Mouse (Mus musculus): ENCODE results near the gene Phf14. TPM values are rescaled to one million over a fixed set of nuclear protein-coding genes. Genes with fewer than 3 reads are reported as not detected.

Phf14 gene
- total and polyA plus RNA-seq, 2 experiments from 2014 or later: 34.4 to 42.2 TPM

DNA sequence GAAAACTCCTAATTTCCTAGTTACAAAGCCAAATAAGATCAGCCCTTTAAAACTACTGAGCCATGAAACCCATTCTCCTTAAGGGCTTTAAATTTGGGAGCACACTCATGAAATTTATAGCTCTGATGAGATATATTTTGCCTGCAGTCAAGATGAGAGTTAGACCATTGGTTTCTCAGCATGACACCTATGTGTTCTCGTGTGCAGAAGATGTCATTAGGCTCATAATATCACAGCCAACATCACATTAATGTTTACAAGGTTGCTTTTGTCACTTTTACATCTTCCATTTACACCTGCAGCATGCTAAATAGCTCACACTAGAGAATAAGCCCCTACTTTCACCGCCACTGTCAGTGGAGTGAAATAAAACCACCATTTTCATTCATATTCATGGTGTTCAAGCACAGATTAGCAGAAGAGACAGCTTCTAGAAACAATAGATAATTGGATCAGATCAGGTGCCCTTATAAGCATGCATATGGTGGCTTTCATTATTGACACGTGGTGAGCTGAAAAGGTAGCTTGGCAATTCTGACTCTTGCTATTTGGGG lies 181.9 kb downstream of the Phf14 start:
- H3K9ac ChIP-seq (replicated peaks; ENCODE audit: low read depth, low read length): no peak overlapping the region
- no peaks in the 10 kb centered on the region for H3K27me3 ChIP-seq (ENCODE audit: control insufficient read depth, insufficient read depth, low read length)
- H3K4me2 ChIP-seq (ENCODE audit: low read depth, low read length): no peak overlapping the region
- TF ChIP-seq EP300 (IDR thresholded peaks at IDR 0.05; ENCODE audit: low read depth): no peak
- TF ChIP-seq CTCF (IDR thresholded peaks at IDR 0.05; ENCODE audit: low read depth): no peak
- H3K27ac ChIP-seq (ENCODE audit: low read depth): no peak overlapping the region
- H3K4me1 ChIP-seq (ENCODE audit: control insufficient read depth, insufficient read depth): no peaks in the 10 kb centered on the region
- ATAC-seq (ENCODE audit: insufficient read depth, low read depth) (no peak), DNase-seq (ENCODE audit: low spot score) (no peak)
- WGBS: 68% methylated on average over 3 of the region's 3 CpGs
- H3K4me3 ChIP-seq (ENCODE audit: low read depth, low read length): no peak overlapping the region
- no peaks in the 10 kb centered on the region for H3K9me3 ChIP-seq (replicated peaks; ENCODE audit: control insufficient read depth, low read length)
- no peaks in the 10 kb centered on the region for H3K36me3 ChIP-seq (replicated peaks; ENCODE audit: control insufficient read depth, insufficient read depth, low read length)

- Histone ChIP-seq H3K4me1 (ENCODE audit: control insufficient read depth, insufficient read depth) (no peaks in the 10 kb centered on the region), H3K4me3 (ENCODE audit: low read depth, low read length) (no peak overlapping the region), H3K27ac (ENCODE audit: low read depth) (no peak overlapping the region), H3K9me3 (replicated peaks; ENCODE audit: control insufficient read depth, low read length) (no peaks in the 10 kb centered on the region), H3K9ac (replicated peaks; ENCODE audit: low read depth, low read length) (no peak overlapping the region), H3K36me3 (replicated peaks; ENCODE audit: control insufficient read depth, insufficient read depth, low read length) (no peaks in the 10 kb centered on the region), H3K27me3 (ENCODE audit: control insufficient read depth, insufficient read depth, low read length) (no peaks in the 10 kb centered on the region), H3K4me2 (ENCODE audit: low read depth, low read length) (no peak overlapping the region)
- TF ChIP-seq CTCF (IDR thresholded peaks at IDR 0.05; ENCODE audit: low read depth): no peak
- no peak for TF ChIP-seq EP300 (IDR thresholded peaks at IDR 0.05; ENCODE audit: low read depth)
- WGBS: 77% methylated on average over 1 of the region's 1 CpGs
- ATAC-seq (ENCODE audit: insufficient read depth, low read depth) (no peak), DNase-seq (ENCODE audit: low spot score) (no peak)
Observed at GRCm38 (mm10) chr6:12095716-12096115, 188.1 kb downstream of the Phf14 start.

DNA sequence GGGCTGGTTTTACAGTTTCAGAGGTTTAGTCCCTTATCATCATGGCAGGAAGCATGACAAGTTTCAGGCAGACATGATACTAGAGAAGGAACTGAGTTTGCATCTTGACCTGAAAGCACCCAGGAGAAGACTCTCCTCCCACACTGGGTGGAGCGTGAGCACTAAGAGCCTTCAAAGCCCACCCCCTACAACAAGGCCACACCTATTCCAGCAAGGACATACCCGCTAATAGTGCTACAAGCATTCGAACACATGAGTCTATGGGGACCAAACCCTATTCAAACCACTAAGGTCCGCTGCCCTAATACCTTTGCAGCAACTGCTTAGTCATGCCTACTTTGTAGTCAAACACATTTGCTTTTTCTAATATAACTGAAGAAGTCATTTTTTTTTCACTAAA lies 189.5 kb downstream of the Phf14 start:
- WGBS: 55% methylated on average over 4 of the region's 4 CpGs
- Histone ChIP-seq H3K9ac (replicated peaks; ENCODE audit: low read depth, low read length) (no peak overlapping the region), H3K27ac (ENCODE audit: low read depth) (no peak overlapping the region), H3K9me3 (replicated peaks; ENCODE audit: control insufficient read depth, low read length) (no peaks in the 10 kb centered on the region), H3K4me3 (ENCODE audit: low read depth, low read length) (no peak overlapping the region), H3K36me3 (replicated peaks; ENCODE audit: control insufficient read depth, insufficient read depth, low read length) (no peaks in the 10 kb centered on the region), H3K4me1 (ENCODE audit: control insufficient read depth, insufficient read depth) (no peaks in the 10 kb centered on the region), H3K4me2 (ENCODE audit: low read depth, low read length) (no peak overlapping the region), H3K27me3 (ENCODE audit: control insufficient read depth, insufficient read depth, low read length) (no peaks in the 10 kb centered on the region)
- no peak for TF ChIP-seq CTCF (IDR thresholded peaks at IDR 0.05; ENCODE audit: low read depth)
- no peak for TF ChIP-seq EP300 (IDR thresholded peaks at IDR 0.05; ENCODE audit: low read depth)
- ATAC-seq (ENCODE audit: insufficient read depth, low read depth): no peak
- no peak for DNase-seq (ENCODE audit: low spot score)

DNA sequence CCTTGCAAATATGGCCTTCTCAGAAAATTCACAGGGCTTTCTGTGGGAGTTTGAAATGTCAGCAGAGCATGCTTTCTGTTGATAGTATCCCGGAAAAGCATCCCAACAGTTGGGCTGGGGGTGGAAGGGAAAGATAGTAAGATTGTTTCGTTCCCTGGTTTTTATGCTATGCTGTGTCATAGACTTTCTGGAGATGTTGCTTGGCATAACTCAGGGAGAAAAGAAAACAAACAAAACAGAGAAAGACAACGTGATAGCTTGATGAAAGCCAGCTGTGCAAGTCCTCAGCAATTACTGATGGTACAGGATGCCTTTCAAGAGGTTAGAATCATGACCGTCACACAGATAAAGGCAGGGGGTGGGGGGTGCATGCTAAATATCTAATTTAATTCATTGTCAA lies 197.5 kb downstream of the Phf14 start:
- H3K36me3 ChIP-seq (replicated peaks; ENCODE audit: control insufficient read depth, insufficient read depth, low read length): no peaks in the 10 kb centered on the region
- H3K27me3 ChIP-seq (ENCODE audit: control insufficient read depth, insufficient read depth, low read length): no peaks in the 10 kb centered on the region
- H3K9me3 ChIP-seq (replicated peaks; ENCODE audit: control insufficient read depth, low read length): no peaks in the 10 kb centered on the region
- H3K4me3 ChIP-seq (ENCODE audit: low read depth, low read length): no peak overlapping the region
- no peak for DNase-seq (ENCODE audit: low spot score)
- no peak overlapping the region for H3K4me2 ChIP-seq (ENCODE audit: low read depth, low read length)
- no peak for TF ChIP-seq CTCF (IDR thresholded peaks at IDR 0.05; ENCODE audit: low read depth)
- no peak for TF ChIP-seq EP300 (IDR thresholded peaks at IDR 0.05; ENCODE audit: low read depth)
- no peak for ATAC-seq (ENCODE audit: insufficient read depth, low read depth)
- 32% methylated on average over 4 of the region's 4 CpGs for WGBS
- H3K27ac ChIP-seq (ENCODE audit: low read depth): no peak overlapping the region
- H3K4me1 ChIP-seq (ENCODE audit: control insufficient read depth, insufficient read depth): no peaks in the 10 kb centered on the region
- H3K9ac ChIP-seq (replicated peaks; ENCODE audit: low read depth, low read length): no peak overlapping the region

DNA sequence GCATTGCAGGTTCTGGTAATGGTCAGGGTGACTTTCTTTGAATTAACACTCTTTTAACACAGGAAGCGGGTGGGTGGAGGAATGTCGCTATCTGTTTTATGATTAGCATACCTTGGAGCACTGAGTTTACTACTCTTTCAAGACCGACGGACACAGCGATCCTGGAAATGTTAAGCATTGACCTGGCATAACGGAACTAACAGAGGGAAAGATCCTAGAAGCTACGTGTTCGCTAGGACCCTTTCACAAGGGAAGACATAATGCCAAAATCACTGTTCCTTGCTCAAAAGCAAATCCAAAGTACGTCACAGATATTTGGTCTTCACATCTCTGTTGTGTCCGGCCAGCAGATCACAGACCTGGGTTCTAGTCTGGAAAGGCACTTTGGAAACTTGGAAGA lies 199.7 kb downstream of the Phf14 start:
- H3K4me3 ChIP-seq (ENCODE audit: low read depth, low read length): no peak overlapping the region
- no peaks in the 10 kb centered on the region for H3K4me1 ChIP-seq (ENCODE audit: control insufficient read depth, insufficient read depth)
- no peaks in the 10 kb centered on the region for H3K36me3 ChIP-seq (replicated peaks; ENCODE audit: control insufficient read depth, insufficient read depth, low read length)
- H3K4me2 ChIP-seq (ENCODE audit: low read depth, low read length): no peak overlapping the region
- ATAC-seq (ENCODE audit: insufficient read depth, low read depth) (no peak), DNase-seq (ENCODE audit: low spot score) (no peak)
- no peaks in the 10 kb centered on the region for H3K9me3 ChIP-seq (replicated peaks; ENCODE audit: control insufficient read depth, low read length)
- no peak overlapping the region for H3K27ac ChIP-seq (ENCODE audit: low read depth)
- H3K9ac ChIP-seq (replicated peaks; ENCODE audit: low read depth, low read length): no peak overlapping the region
- H3K27me3 ChIP-seq (ENCODE audit: control insufficient read depth, insufficient read depth, low read length): no peaks in the 10 kb centered on the region
- TF ChIP-seq CTCF (IDR thresholded peaks at IDR 0.05; ENCODE audit: low read depth) (no peak), EP300 (IDR thresholded peaks at IDR 0.05; ENCODE audit: low read depth) (no peak)
- WGBS: 48% methylated on average over 10 of the region's 10 CpGs

GRCm38 (mm10) chr6:12107786-12108185 lies 200.2 kb downstream of the Phf14 start:
- H3K9me3 ChIP-seq (replicated peaks; ENCODE audit: control insufficient read depth, low read length): no peaks in the 10 kb centered on the region
- no peak overlapping the region for H3K27ac ChIP-seq (ENCODE audit: low read depth)
- H3K4me2 ChIP-seq (ENCODE audit: low read depth, low read length): no peak overlapping the region
- H3K27me3 ChIP-seq (ENCODE audit: control insufficient read depth, insufficient read depth, low read length): no peaks in the 10 kb centered on the region
- H3K9ac ChIP-seq (replicated peaks; ENCODE audit: low read depth, low read length): no peak overlapping the region
- 34% methylated on average over 8 of the region's 8 CpGs for WGBS
- TF ChIP-seq EP300 (IDR thresholded peaks at IDR 0.05; ENCODE audit: low read depth) (no peak), CTCF (IDR thresholded peaks at IDR 0.05; ENCODE audit: low read depth) (no peak)
- no peak overlapping the region for H3K4me3 ChIP-seq (ENCODE audit: low read depth, low read length)
- H3K36me3 ChIP-seq (replicated peaks; ENCODE audit: control insufficient read depth, insufficient read depth, low read length): no peaks in the 10 kb centered on the region
- H3K4me1 ChIP-seq (ENCODE audit: control insufficient read depth, insufficient read depth): no peaks in the 10 kb centered on the region
- DNase-seq (ENCODE audit: low spot score): no peak
- ATAC-seq (ENCODE audit: insufficient read depth, low read depth): no peak

Data from heart, postnatal 0 days (tissue).